Mouse (Mus musculus) frontal cortex, postnatal 14 days (tissue): ENCODE data around the gene H2al1m.
"Not testable (repeated sequence)": the region's sequence is repeated elsewhere in the genome, so short reads cannot be mapped to it uniquely, and the experiment has no call there.

Source experiments
- DNase-seq, 2 experiments: peaks; one replicate each; pipeline ENCODE4 v3.0.0; 2022; ENCODE audit warnings: low spot score in 2 of 2

The H2al1m gene

GRCm38 (mm10) chrX:9283464-9283863 lies at the start of gene H2al1m:
H2al1m (plus strand) TSS chrX:9283764.
- not testable (repeated sequence) for DNase-seq

- DNase-seq = no peak
Measured at GRCm38 (mm10) chrX:9240737-9241591, 42.6 kb upstream of the H2al1m start.

DNA sequence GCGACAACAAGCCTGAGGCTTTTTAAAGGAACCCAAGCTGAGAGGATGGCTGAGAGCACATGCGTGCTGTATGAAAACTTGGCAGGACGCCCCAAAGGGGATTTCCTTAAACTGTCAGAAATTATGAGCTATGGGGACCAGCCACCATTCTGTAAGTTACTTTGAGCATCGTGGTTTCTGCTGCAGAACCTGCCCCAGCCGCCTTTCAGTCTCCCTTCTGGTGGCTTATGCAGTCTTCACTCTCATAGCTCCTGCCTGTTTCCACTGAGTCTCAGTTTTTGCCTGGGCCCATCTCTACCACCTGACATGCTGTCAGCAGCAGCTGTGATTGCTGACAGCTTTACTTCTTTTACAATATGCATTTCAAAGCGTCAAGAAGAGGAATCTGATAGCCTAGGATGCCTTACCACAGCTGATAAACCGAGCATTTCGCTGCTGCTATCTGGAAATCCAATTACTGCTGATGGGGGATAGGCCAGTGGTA lies 40.1 kb upstream of the H2al1m start:
- DNase-seq = no peak

DNA sequence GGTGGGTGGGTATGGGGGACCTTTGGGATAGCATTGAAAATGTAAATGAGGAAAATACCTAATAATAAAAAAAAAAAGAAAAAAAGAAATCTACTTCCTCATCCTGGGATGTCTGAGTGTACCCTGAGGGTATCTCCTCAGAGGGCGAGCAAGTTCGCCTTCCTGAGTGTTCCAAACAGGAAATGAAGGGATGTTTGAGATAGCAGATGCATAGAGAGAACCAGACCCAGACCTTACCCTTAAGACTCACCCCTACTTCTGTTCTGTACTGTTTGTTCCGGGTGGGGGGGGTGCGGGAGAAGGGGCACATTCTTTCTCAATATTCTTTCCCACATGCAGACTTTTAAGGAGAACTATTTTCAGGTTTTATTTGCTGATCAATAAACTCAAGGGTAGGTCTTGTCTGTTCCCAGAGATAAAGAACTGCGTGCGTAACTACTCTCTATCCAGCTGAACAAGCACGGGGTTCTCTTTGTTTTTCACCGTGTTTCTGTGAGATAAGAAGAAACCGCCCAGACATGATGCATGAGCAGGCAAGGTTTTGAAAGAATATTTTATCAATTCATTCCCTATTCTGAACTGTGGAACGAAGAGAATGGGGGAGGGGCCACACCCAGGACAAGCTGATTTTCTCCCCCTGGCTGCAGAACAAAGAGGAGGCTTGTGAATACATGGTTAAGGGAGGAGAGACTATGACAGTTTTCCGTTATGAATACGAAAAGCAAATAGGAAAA lies 38.8 kb upstream of the H2al1m start:
- no peak for DNase-seq

- no peak for DNase-seq
Measured at GRCm38 (mm10) chrX:9248911-9249310, 34.7 kb upstream of the H2al1m start.

DNA sequence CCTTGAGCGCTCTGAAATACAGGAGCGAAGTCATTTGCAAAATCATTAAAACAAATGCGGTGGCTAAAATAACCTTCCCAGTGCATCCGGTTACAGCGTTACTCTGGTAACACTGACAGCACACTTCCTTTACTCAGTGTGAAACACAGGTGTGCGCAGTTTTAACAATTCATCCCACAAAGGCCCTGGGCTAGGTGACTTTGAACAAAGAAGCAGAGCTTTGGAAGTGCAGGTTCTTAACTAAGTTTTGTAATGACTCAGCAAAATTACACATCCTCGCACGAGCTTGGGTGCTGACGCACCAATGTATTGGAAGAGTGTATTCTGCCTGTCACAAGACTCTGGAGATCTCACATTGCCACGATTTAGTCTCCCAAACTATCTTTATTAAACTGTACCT lies 29.6 kb upstream of the H2al1m start:
- DNase-seq = no peak

GRCm38 (mm10) chrX:9254901-9255300 lies 28.7 kb upstream of the H2al1m start:
- no peak for DNase-seq

DNA sequence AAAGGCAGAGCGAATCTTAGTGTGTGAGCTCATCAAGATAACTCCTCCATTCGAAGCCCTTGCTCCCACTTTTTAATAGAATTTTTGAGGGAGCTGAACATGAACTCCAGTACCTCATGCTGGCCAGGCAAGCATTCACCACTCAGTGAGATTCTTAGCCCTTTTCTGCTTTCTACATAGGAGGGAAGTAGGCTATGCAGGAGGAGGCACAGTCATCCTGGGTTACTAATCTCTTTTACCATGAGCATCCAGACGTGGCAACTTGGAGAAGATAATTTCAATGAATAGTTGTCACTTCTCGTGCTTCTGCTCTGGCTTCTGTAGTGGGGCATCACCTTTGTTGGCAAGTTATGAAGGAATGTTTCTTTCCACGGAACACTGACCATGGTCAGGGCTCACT lies 26.8 kb upstream of the H2al1m start, which contains the start of gene Gm14862:
TSS of gene Gm14862 (minus strand) at position 134 of the 400 bp plus-strand sequence.
- DNase-seq = no peak

- DNase-seq = no peak
Measured at GRCm38 (mm10) chrX:9257831-9258230, 25.7 kb upstream of the H2al1m start.

GRCm38 (mm10) chrX:9259267-9259666 lies 24.3 kb upstream of the H2al1m start:
- DNase-seq = no peak

DNA sequence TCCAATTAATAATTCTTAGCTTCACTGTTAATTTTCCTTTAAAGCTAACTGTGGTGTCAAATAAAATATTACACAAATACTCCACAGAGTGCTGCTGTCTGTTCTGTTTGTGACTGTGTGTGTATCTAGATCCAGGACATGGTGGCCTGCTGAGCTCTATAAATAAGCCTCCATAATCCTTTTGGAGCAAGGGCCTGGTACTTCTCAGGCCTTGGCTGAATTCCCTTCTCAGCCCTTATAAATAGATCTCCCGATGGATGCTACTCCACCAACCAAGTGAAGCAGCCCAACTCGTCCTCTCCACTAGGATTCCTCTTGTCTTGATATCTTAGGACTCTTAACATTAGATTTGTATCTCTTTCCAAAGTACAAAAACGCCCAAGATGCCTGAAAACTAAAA lies 12.5 kb upstream of the H2al1m start:
- DNase-seq = no peak

DNA sequence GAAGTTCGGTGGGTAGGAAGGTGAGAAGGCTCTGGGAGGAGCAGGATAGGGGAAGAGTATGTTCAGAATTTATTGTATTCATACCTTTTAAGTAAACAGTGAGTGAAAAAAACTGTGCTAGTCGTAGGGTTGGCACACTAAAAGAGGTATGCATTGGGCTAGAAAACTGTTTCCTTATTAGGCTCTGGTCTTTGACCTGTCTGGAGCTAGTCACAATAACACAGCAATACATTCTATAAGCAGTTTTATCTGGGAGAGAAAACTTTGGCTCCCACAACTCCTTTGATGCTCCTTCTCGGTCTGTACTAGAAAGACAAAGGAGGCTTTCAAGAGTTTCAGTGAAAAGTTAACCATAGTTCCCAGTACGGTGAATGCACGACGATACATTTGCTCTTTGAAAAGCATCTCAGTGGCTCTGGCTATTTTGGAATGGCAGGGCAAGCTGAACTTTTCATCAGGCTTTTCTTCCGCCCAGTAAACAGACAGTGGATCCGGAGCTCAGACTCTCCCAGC lies 11.6 kb upstream of the H2al1m start:
- peak in 1 of 2 experiments; percentile 15 for DNase-seq

GRCm38 (mm10) chrX:9272460-9273361 lies 10.9 kb upstream of the H2al1m start, which contains the start of gene Xk:
Xk (plus strand) TSS chrX:9272756.
- peak; percentile 7 to 18 for DNase-seq

DNA sequence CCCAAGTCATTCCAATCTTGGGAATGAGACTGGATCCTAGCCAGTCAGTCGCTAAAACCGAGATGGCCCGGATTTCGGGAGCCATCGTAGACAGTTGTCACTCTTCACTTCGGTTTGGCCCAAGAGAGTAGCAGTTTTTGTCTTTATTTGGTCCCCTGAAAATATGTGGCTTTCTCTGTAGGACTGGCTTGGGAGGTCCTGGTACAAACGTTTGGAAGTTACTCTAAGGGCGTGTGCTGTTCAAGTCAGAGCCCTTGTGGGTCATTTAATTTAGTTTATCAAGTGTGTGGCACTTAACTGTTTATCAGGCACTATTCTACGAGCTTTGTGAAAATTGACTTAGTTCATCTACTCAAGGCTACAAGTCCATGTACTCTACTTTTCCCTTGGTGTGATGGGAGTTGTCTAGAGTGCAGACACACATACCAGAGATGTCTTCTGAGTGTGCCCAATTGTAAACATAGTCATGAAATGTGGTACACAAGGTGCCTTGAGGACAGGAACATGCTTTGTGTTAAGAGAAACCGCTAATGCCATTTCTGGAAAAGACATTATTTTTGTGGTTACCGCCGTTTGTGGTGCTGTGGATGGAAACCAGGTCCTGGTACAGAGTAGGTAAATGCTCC lies 10.1 kb upstream of the H2al1m start:
- DNase-seq = no peak

DNA sequence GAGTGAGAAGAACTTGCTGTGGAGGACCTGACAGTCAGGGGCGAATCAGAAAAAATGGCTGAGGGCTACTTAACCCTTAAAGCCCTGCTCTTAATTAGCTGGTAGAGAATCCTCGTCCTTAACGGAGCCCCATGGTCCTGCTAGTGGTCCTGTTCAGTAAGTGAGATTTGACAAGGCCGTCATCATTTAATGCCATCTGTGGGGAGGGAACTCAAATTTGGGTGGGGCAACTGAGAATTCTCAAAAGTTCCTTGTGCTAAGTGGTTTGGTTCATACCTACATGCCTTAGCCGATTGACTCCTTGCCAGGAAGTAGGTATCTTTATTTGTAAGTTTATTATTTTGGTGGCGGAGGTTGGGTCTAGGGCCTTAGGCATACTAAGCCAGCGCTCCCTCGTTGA lies 9.2 kb upstream of the H2al1m start:
- DNase-seq = no peak

DNA sequence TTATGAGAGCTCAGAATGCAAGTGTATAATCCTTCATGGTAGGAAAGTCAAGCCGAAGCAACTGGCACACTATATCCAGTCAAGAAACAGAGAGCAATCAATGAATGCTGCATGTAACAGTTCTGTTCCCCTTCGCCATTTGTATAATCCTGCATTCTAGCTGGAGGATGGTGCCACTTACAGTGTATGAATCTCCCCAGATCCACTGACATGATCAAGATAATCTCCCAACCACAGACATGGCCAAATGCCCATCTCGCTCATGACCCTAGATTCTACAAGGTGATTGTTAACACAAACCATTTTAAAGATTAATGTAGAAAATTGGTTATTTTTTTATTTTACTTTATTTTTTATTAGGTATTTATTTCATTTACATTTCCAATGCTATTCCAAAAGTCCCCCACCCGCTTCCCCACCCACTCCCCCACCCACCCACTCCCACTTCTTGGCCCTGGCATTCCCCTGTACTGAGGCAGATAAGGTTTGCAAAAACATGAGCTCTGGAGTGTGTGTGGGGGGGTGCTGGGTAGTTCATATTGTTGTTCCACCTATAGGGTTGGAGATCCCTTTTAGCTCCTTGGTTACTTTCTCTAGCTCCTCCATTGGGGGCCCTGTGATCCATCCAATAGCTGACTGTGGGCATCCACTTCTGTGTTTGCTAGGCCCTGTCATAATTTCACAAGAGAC lies 9.7 kb downstream of the H2al1m start:
- not testable (repeated sequence) for DNase-seq

GRCm38 (mm10) chrX:9298413-9298864 lies 14.9 kb downstream of the H2al1m start:
- DNase-seq = no peak

GRCm38 (mm10) chrX:9302791-9303190 lies 19.2 kb downstream of the H2al1m start:
- DNase-seq = no peak

GRCm38 (mm10) chrX:9303455-9303854 lies 19.9 kb downstream of the H2al1m start:
- no peak for DNase-seq

DNA sequence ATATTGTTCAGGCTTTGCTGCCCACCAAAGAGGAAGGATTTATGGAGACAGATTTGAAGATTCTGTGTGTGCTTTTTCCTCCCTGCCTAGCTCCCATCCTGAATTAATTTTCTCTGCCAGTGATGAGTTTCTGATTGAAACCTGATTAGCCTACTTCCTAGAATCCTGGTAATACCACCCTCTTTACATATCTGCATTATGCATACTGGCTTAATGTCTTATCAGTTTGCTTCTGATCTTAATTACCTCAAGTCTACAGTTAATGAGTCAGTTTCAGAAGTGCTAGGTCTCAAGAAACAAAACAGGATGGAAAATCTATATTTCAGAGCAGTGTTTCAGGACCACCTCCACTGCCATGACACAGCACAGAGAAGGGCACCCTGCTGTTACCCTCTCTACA lies 32.9 kb downstream of the H2al1m start:
- DNase-seq = not testable (repeated sequence)
